Mouse (Mus musculus) small intestine, adult 2 months (tissue): Measurements from ENCODE around the gene Commd1. TPM values are rescaled to one million over a fixed set of nuclear protein-coding genes. Genes with fewer than 3 reads are reported as not detected.
A peak's percentile ranks its signal among the peaks of the same experiment; 100 is the strongest.

Source experiments
- H3K27ac ChIP-seq: fragments of 200-500 bp; 2 replicates; pipeline ENCODE4 v1.5.1; 2012; ENCODE audit warnings: low read depth, low read length, control low read depth, inconsistent platforms; ENCODE audit not compliant: insufficient read depth
- H3K27me3 ChIP-seq: fragments of 200-500 bp; 2 replicates; pipeline ENCODE4 v1.6.1; 2012; ENCODE audit warnings: mild to moderate bottlenecking, moderate library complexity, low read length, inconsistent platforms; ENCODE audit not compliant: control insufficient read depth, insufficient read depth
- H3K36me3 ChIP-seq: fragments of 200-500 bp; 2 replicates; pipeline ENCODE4 v1.6.1; 2012; ENCODE audit warnings: mild to moderate bottlenecking, low read length, control low read depth, inconsistent platforms; ENCODE audit not compliant: control insufficient read depth, insufficient read depth
- H3K4me1 ChIP-seq: fragments of 200-500 bp; 2 replicates; pipeline ENCODE4 v1.6.1; 2012; ENCODE audit warnings: low read length, inconsistent platforms, mixed read lengths; ENCODE audit not compliant: control insufficient read depth, insufficient read depth, insufficient read length
- H3K4me3 ChIP-seq: fragments of 200-500 bp; 2 replicates; pipeline ENCODE4 v1.5.1; 2012; ENCODE audit warnings: low read depth, mild to moderate bottlenecking, control low read depth, inconsistent platforms, low read length, moderate library complexity
- CTCF ChIP-seq: fragments of 200-500 bp; IDR thresholded peaks from 2 replicates; pipeline ENCODE4 v1.5.1; 2012; ENCODE audit warnings: low read depth, mild to moderate bottlenecking, control low read depth, inconsistent platforms, low read length, moderate library complexity, mixed read lengths; ENCODE audit not compliant: insufficient replicate concordance, insufficient read length; ENCODE audit errors: extremely low read depth
- POLR2A ChIP-seq: fragments of 200-500 bp; IDR thresholded peaks from 2 replicates; pipeline ENCODE4 v1.6.1; 2012; ENCODE audit warnings: low read depth, mild to moderate bottlenecking, control low read depth, inconsistent platforms, low read length, moderate library complexity
- WGBS: fragments of 180-500 bp; shearing (Covaris S2); methylation state at CpG from one replicate; pipeline ENCODE4 v1.1.7; 2018; 5-methylcytosine and 5-hydroxymethylcytosine counted together
- polyA plus RNA-seq: library from polyadenylated mRNA; depleted of rRNA; stranded (reverse); fragments of >200 nt; gene quantifications from 2 replicates; pipeline ENCODE4 v1.2.3, GENCODE M21; 2012

The Commd1 gene
- polyA plus RNA-seq, 1 experiment, result 5.2 TPM

GRCm38 (mm10) chr11:23017943-23018342 is 35.8 kb upstream of the Commd1 start:
- Histone ChIP-seq H3K27me3 (no peaks in the 10 kb centered on the region), H3K4me1 (no peaks in the 10 kb centered on the region), H3K4me3 (no peak overlapping the region), H3K36me3 (no peaks in the 10 kb centered on the region), H3K27ac (no peak overlapping the region)
- TF ChIP-seq POLR2A (no peak), CTCF (no peak)
- WGBS, result 93% methylated on average over 4 of the region's 4 CpGs

DNA sequence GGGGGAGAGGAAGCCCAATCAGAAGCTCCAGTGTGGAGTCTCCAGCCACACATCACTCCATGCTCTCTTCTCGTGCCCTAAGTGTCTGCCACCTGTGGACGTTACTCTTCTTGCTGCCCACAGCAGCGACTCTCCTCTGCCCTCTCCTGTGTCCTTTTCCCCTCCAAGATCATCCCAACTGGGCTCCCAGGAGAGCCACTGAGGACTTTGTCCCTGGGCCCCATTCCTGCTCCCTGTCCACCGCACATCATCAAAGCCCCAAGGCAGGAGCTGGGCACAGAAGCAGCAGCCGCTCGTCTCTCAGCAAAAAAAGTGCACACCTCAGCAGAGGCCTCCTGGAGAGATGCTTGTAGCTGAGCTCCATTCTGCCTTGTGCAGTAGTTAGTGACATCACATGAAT is 32.8 kb upstream of the Commd1 start:
- Histone ChIP-seq H3K27ac (no peak overlapping the region), H3K27me3 (no peaks in the 10 kb centered on the region), H3K36me3 (no peaks in the 10 kb centered on the region), H3K4me1 (no peaks in the 10 kb centered on the region), H3K4me3 (no peak overlapping the region)
- WGBS, result 63% methylated on average over 6 of the region's 6 CpGs
- TF ChIP-seq POLR2A (no peak), CTCF (no peak)

- no peak overlapping the region for H3K4me3 ChIP-seq
- no peaks in the 10 kb centered on the region for H3K4me1 ChIP-seq
- no peak overlapping the region for H3K27ac ChIP-seq
- H3K27me3 ChIP-seq, result no peaks in the 10 kb centered on the region
- H3K36me3 ChIP-seq, result no peaks in the 10 kb centered on the region
- TF ChIP-seq POLR2A (no peak), CTCF (peak; percentile 43; the same call in 1 of the 2 replicates)
- WGBS, result 97% methylated on average over 4 of the region's 4 CpGs
Observed at GRCm38 (mm10) chr11:23013580-23014294, 31.6 kb upstream of the Commd1 start.

- Histone ChIP-seq H3K36me3 (no peaks in the 10 kb centered on the region), H3K4me1 (no peaks in the 10 kb centered on the region), H3K27ac (no peak overlapping the region), H3K27me3 (no peaks in the 10 kb centered on the region), H3K4me3 (no peak overlapping the region)
- 90% methylated on average over 1 of the region's 1 CpGs for WGBS
- TF ChIP-seq POLR2A (no peak), CTCF (no peak)
Observed at GRCm38 (mm10) chr11:23013096-23013495, 30.9 kb upstream of the Commd1 start.

GRCm38 (mm10) chr11:23008824-23009200 is 26.6 kb upstream of the Commd1 start:
- H3K4me1 ChIP-seq, result peaks cover 4% of the 10 kb centered on the region; the same call in 1 of the 2 replicates
- no peaks in the 10 kb centered on the region for H3K27me3 ChIP-seq
- H3K27ac ChIP-seq, result no peak overlapping the region
- peaks cover 4% of the 10 kb centered on the region for H3K36me3 ChIP-seq
- TF ChIP-seq CTCF (no peak), POLR2A (no peak)
- H3K4me3 ChIP-seq, result no peak overlapping the region
- 40% methylated on average over 4 of the region's 4 CpGs for WGBS

DNA sequence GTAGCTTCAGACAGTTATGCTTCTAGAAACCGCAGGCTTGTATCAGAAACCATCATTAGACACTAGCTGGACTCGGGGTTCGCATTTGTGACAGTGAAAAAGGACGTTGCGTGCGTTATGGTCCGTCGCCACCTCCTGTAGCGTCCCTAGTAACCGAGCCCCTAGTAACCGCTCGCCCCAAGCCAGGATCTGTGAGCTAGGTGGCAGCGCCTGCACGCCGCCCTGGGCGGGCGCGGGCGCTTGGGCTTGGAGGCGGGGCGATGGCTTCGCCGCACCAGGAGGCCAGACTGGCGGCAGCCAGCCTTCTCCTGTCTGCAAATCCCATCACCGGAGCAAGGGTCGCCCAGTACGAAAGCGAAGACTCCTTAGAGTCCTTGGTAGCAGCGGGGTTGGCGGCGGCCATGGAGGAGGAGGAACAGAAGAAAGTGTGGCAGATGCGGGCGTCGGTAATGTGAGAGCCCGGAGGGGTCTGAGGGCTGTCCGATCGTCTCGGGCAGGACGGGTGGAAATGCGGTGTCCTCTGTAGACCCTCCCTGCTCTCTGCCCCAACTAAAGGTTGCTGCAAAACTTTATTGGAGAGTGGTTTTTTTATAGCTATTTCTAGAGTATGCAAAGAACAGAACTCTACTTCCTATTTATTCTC is 26.1 kb upstream of the Commd1 start:
- TF ChIP-seq CTCF (no peak), POLR2A (no peak)
- peak overlapping the region; percentile 71 for H3K4me3 ChIP-seq
- H3K4me1 ChIP-seq, result peaks cover 4% of the 10 kb centered on the region; the same call in 1 of the 2 replicates
- H3K27me3 ChIP-seq, result no peaks in the 10 kb centered on the region
- peaks cover 9% of the 10 kb centered on the region for H3K36me3 ChIP-seq
- WGBS, result 1% methylated on average over 40 of the region's 40 CpGs
- peak overlapping the region; percentile 26 for H3K27ac ChIP-seq

DNA sequence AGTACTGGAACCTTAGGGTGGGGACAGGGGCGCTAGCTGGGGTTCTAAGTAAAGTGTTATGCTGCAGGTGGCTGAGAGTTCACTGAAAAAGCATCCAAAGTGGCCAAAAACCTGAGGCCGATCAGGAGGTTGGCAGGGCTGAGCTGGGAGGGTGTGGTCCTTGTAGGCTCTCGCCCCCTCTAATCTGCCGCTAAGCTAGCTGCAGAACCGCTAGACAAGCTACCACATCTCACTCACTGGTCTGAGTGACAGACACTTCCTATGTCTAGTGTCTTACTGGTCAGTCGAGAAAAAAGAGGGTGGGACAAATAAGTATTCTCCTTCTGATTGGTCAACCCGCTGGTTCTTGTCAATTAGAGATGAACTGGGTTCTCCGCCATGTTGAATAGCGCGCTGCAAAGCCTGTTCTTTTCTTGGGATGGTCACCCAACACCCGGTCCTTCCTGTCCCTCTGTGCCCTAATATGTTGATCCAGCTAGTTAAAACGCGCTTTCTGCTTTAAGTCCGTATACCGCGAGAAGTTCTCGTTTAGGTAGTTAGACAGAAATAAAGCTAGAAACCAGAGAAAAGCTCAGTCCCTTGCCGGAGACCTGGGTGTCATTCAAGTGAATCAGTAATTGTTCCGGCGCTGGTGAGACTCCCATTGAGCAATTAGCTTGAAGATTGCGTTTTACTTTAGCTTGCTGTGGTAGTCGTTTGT is 25.4 kb upstream of the Commd1 start, which contains the start of gene Fam161a:
TSS of gene Fam161a (plus strand) at position 51 of the 700 bp plus-strand sequence.
- no peak for TF ChIP-seq CTCF
- no peak for TF ChIP-seq POLR2A
- peak within 1 kb of the TSS; percentile 26 for H3K27ac ChIP-seq
- no peaks in the 10 kb centered on the region for H3K27me3 ChIP-seq
- under 1% methylated on average over 22 of the region's 22 CpGs for whole genome bisulfite sequencing
- peaks cover 13% of the 10 kb centered on the region for H3K36me3 ChIP-seq
- H3K4me1 ChIP-seq, result peaks cover 4% of the 10 kb centered on the region; the same call in 1 of the 2 replicates
- H3K4me3 ChIP-seq, result peak within 1 kb of the TSS; percentile 71
